Mouse (Mus musculus) T-cell, adult 2 months (primary cell): ENCODE results near the gene Ankrd28.
A peak's percentile ranks its signal among the peaks of the same experiment; 100 is the strongest.

Experiments
- DNase-seq: peaks from one replicate; pipeline ENCODE4 v3.0.0; 2022; ENCODE audit warnings: low spot score

Ankrd28 gene

GRCm38 (mm10) chr14:31715669-31716068 lies 114.8 kb downstream of the Ankrd28 start:
- no peak for DNase-seq

DNA sequence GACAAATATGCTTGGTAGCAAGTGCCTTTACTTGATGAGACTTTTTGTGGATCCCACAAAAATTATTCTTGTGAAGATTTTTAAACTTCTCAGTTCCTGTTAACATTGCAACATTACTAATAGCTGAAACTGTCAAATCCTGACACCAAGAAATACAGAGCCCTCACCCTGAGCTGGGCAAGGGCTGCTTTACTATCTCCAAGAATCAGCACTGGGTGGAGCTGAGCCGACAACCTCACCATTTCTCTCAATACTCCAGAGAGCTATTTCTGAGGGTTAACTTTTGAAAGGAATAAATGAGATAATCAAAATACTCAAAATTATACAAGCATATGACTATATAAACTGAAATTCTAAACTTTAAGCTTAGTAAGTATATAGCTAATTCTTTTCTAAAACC lies 121.1 kb downstream of the Ankrd28 start:
- DNase-seq = no peak

GRCm38 (mm10) chr14:31700376-31700775 lies 130.1 kb downstream of the Ankrd28 start:
- no peak for DNase-seq

GRCm38 (mm10) chr14:31697755-31698154 lies 132.7 kb downstream of the Ankrd28 start:
- no peak for DNase-seq

- DNase-seq = no peak
These were observed 133.1 kb downstream of the Ankrd28 start for GRCm38 (mm10) chr14:31697346-31697745.

DNA sequence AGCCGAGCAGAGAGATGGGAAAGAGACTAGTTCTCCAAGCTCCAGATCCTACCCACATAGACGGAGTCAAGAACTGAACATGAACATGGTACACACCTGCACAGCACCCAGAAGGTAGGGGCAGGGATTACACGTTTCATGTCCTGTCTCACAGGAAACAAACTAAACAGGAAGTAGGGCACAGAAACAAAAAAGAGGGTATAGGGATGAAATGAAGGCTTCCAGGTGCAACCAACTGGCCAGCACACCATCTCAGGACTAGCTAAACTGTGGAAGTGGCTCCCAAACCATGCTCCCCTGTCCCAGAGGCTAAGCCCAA lies 133.5 kb downstream of the Ankrd28 start:
- peak; percentile 8 for DNase-seq

DNA sequence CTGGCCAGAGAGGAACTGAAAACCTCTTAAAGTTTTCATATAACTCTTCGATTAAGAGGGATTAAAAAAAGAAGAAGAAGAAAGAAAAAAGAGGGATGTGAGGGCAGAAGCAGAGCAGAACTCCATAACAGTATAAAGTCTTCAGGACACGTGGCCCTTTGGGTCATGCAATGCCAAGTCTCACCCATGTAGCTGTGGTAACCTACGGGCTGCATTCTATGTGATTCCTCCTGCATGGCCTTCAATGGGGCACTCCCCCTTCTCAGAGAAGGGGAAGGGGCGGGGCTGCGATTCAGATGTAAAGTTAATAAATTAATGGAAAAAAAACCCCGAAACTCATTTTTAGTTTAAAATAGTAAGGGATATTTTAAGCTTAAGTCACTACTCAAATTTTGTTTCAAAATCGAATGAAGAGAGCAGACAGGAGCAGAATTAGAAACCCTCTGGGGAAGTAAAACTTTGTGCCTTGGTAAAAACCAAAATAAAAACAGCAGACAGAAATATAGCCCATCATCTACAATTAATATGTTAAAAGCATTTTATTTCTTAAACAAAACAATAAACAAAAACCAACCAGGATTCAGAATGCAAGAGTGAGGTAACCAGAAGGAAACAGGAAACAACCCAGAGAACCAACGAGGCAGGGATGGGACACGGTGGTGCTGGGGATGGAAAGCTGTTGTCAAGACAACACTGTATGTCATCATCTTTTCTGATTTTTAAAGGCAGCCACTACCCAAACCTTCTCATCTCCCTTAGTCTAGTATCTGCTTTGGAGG lies 134.1 kb downstream of the Ankrd28 start:
- DNase-seq = no peak

DNA sequence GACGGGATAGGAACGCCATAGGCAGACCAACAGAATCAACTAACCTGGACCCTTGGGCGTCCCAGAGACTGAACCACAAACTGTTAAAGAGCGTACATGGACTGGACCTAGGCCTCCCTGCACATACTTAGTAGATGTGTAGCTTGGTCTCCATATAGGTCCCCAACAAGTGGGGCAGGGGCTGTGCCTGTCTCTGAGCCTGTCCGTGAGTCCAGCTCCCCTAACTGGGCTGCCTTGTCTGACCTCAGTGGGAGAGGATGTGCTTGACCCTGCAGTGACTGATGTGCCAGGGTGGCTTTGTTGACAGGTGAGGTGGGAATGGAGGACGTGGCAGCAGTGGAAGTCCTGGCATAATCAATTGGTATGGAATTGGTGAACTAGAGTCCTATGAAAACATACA lies 137.9 kb downstream of the Ankrd28 start:
- no peak for DNase-seq

DNA sequence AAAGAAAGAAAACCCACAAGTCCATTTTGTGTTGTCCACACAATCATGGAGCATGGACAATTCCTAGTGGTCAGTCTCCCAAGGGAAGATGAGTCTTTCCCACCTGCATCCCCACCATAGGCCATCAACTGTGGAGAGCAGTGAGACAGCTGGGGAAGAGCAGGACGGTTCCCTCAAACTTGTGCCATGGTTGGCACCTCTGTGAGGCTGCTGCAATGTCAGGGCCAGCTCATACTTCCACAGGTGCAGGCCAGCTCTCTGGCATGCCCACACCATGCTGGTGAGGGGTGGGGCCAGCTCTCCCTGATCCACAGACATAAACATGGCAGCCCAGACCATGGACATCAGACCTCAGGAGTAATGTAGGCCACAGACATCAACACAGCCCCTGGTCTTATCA lies 144.2 kb downstream of the Ankrd28 start:
- DNase-seq = no peak

DNA sequence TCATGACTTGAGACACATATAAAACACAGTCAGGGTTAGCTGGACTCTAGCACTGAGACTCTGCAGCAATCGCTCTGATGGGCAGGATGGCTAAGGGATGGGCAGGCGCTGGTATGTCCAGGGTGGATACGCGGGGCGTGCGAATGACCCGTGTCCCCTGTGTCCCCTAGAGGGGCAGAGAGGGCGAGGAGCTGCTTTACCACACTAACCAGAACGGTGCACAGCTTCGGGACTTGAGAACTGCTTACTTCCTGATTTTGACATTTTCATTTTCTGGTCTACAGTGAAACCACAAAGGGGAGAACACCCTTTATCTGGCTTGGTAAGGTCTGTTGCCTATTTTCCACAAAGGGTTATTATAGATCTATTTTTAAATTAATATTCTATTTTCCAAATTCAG lies 144.8 kb downstream of the Ankrd28 start:
- DNase-seq = no peak

- no peak for DNase-seq
These were observed 146.0 kb downstream of the Ankrd28 start for GRCm38 (mm10) chr14:31684343-31685040.

DNA sequence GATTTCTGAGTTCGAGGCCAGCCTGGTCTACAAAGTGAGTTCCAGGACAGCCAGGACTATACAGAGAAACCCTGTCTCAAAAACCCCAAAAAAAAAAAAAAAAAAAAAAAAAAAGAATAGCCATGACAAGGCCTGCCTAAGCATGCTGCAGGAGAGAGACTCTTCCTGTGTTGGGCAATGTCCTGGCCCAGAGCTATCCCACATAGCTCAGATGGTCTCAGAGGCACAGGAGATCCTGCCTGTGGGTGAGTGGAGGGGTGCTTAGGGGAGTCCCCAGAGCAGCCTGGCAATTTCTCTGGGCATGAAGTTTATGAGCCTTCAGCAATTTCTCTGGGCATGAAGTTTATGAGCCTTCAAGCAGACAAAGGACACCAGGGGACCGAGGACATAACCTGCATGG lies 146.8 kb downstream of the Ankrd28 start:
- no peak for DNase-seq

DNA sequence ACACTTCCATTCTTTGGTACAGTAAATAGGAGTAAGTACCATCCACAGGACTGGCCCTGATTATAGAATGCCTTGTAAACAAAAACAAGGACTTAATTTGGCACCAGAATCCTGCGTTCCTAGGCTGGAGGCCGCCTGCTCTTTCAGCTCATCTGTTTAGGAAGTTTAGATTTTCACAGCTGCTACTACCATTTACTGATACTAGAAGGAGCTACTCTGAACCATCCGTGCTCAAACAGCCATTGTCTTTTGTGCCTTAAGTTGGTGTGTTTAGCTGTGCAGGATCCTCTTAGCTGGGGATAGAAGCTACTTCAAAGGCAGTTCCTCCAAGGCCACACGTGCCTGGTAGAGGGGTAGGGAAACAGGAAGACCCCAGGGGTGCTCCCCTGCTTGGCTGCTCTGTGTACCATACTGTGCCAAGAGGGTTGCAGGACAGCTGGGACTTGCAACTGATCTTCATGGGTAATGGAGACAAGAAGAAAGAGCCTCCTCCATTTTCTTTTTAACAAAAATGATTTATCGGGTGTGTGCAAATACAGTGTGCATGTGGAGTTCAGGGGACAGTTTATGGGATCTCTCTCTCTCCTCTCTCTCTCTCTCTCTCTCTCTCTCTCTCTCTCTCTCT lies 148.4 kb downstream of the Ankrd28 start:
- DNase-seq = no peak

GRCm38 (mm10) chr14:31681291-31681690 lies 149.2 kb downstream of the Ankrd28 start:
- no peak for DNase-seq

- no peak for DNase-seq
These were observed 149.8 kb downstream of the Ankrd28 start for GRCm38 (mm10) chr14:31680656-31681055.

DNA sequence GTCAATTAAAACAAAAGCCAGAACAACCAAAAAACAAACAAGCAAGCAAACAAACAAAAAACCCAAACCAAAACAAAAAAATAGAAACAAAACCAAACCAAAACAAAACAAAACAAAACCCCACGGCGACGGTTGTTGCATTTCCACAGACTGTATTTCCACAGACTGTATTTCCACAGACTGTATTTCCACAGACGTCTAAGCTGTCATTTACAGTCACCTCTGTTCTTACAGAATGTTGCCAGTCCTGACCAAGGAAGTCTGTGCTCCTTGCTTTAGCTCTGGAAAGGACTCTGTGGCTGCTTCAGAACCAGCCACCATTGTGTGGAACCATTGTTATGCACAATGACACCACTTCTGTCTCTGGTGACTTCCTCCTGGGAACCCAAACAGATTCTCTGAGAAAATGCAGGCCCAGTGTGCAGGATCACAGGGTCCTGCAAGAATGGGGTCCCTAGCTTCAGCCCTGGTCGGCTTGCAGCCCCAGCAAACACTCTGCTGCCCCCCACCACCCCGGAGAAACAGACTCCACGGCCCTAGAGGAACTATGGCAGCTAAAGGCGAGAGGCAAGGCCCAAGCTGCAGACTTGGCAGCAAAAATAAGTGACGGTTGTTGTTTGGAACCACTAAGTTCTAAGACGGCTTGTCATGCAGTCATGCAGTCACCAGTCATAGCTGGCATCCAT lies 158.7 kb downstream of the Ankrd28 start:
- no peak for DNase-seq

DNA sequence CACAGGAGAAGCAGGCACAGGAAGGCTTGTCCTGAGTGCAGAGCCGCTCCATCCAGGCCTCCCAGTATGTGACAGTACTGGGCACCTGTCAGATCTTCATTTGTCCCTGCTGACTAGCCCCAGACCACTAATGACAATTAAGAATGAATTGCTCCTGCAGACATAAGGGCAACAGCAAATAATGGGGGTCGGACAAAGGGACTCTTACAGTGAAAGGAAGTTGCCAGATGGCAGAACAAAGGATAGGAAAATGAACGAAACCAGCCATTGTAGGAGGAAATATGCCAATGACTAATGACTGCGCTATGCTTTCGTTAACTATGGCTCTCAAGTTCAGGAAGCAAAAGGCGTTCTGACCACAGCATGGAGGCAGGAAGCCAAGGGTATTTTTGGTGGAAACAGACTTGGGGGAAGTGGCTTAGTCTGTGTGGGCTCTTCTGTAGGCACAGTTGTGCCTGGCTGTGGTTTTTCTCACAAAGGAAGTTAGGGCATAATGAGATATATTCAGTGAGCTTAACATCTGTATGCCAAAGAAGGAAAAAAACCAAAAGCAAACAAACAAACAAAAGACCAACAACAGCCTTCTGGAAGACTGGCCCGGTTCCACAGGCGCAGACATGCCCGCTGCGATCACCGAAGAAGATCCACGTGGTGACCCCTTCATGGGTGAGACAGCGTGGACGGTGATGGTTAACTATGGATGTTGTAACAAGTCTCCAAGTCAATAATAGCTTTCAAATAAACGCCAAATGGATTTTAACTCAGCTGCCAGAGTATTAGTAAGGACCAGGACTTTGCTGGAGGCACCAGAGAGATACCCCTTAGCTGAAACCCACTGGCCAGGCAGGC lies 160.6 kb downstream of the Ankrd28 start:
- DNase-seq = peak; percentile 82

- no peak for DNase-seq
These were observed 161.3 kb downstream of the Ankrd28 start for GRCm38 (mm10) chr14:31669161-31669611.

DNA sequence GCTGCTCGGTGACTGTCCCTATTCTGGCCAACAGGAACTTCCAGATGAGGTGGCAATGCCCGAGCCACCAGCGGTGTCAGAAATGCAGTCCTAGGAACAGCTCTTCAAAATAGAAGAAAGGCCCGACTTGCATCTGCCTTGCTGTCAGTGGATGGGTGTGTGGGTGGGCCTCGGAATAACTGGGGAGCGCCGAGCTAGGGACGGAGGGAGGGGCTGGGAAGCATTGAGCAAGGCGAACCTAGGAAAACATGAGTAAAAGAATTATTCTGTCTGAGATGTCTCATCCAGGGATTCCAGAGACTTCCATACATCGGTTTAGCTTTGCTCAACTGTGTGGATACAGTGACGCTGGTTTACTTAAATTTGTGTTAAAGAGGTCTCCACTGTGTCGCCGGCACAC lies 162.1 kb downstream of the Ankrd28 start:
- no peak for DNase-seq

DNA sequence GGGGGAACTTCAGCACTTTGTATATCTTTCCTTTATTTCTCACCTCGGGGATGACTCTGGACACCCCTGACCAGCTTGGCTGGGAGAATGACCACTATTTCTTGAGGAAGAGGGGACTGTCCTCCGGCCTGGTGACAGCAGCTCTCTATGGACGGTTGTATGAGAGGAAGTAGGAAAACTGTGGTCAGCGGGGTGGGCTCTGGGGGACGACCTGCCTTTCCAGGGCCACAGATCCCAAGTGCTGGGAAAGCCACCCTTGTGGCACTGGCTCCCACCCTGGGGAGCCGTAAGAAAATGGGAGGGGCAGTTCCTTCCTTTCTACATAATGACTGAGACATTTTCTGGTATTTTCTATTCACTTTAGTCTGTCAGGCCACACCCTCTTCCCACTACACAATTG lies 162.7 kb downstream of the Ankrd28 start:
- no peak for DNase-seq

DNA sequence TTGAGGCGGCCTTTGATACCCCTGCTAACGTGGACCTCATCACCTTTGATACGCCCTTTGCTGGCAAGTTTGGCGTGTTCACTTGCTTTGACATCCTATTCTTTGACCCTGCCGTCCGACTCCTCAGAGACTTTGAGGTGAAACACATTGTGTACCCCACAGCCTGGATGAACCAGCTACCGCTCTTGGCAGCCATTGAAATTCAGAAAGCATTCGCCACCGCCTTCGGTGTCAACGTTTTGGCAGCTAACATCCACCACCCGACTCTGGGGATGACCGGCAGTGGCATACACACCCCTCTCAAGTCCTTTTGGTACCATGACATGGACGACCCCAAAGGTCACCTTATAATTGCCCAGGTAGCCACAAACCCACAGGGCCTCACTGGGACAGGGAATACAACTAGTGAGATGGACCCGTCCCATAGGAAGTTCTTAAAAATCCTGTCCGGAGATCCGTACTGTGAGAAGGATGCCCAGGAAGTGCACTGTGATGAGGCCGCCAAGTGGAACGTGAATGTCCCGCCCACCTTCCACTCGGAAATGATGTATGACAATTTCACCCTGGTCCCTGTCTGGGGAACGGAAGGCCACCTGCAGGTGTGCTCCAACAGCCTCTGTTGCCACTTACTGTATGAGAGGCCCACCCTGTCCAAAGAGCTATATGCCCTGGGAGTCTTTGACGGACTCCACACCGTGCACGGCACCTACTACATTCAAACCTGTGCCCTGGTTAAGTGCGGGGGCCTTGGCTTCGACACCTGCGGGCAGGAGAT lies 163.3 kb downstream of the Ankrd28 start:
- DNase-seq = no peak
